Mouse (Mus musculus) hindbrain, embryonic 14.5 days (tissue): ENCODE measurements around the gene Utp4. TPM values are rescaled to one million over a fixed set of nuclear protein-coding genes. Genes with fewer than 3 reads are reported as not detected.

Experiments
- ATAC-seq: fragments of 200-750 bp; cut with Nextera tagmentation; 2 replicates; pipeline ENCODE4 v1.8.0; 2017; ENCODE audit warnings: moderate number of reproducible peaks, mild to moderate bottlenecking, moderate TSS enrichment, moderate library complexity; ENCODE audit not compliant: low FRiP score
- DNase-seq: peaks from one replicate; pipeline ENCODE4 v3.0.0-alpha.2; 2015; ENCODE audit warnings: low spot score
- H3K27ac ChIP-seq: fragments of 300-500 bp; sonication (generic); 2 replicates; pipeline ENCODE4 v1.5.1; 2014; ENCODE audit warnings: mild to moderate bottlenecking, moderate library complexity
- H3K27me3 ChIP-seq: fragments of 300-500 bp; sonication (generic); 2 replicates; pipeline ENCODE4 v1.6.1; 2014; ENCODE audit warnings: mild to moderate bottlenecking, low read length, mixed read lengths; ENCODE audit not compliant: control insufficient read depth, insufficient read depth
- H3K36me3 ChIP-seq: fragments of 300-500 bp; sonication (generic); replicated peaks from 2 replicates; pipeline ENCODE4 v1.6.1; 2014; ENCODE audit not compliant: control insufficient read depth, insufficient read depth
- H3K4me1 ChIP-seq: fragments of 300-500 bp; sonication (generic); replicated peaks from 2 replicates; pipeline ENCODE4 v1.6.1; 2014; ENCODE audit warnings: antibody characterized with exemption, low read length, mixed read lengths; ENCODE audit not compliant: control insufficient read depth, insufficient read depth
- H3K4me2 ChIP-seq: fragments of 300-500 bp; sonication (generic); replicated peaks from 2 replicates; pipeline ENCODE4 v1.6.1; 2014; ENCODE audit warnings: mild to moderate bottlenecking, moderate library complexity
- H3K4me3 ChIP-seq: fragments of 300-500 bp; sonication (generic); replicated peaks from 2 replicates; pipeline ENCODE4 v1.5.1; 2014; ENCODE audit warnings: mild to moderate bottlenecking, low read length
- H3K9ac ChIP-seq: fragments of 300-500 bp; sonication (generic); 2 replicates; pipeline ENCODE4 v1.6.1; 2014
- H3K9me3 ChIP-seq: fragments of 300-500 bp; sonication (generic); 2 replicates; pipeline ENCODE4 v1.6.1; 2016; ENCODE audit warnings: low read length; ENCODE audit not compliant: control insufficient read depth
- WGBS: fragments of 180-500 bp; shearing (Covaris S2); extraction: QIAGEN DNeasy Blood & Tissue Kit; methylation state at CpG from one replicate; pipeline ENCODE4 v1.1.7; 2014; 5-methylcytosine and 5-hydroxymethylcytosine counted together
- polyA plus RNA-seq: library from polyadenylated mRNA; unstranded; fragments of >200 nt; fragmentation: Nextera tagmentation; extraction: Ambion mirVana; gene quantifications from 2 replicates; pipeline ENCODE4 v1.2.1, GENCODE M21; 2014

The Utp4 gene
- 39.6 and 46.6 TPM in 2 replicates for polyA plus RNA-seq

DNA sequence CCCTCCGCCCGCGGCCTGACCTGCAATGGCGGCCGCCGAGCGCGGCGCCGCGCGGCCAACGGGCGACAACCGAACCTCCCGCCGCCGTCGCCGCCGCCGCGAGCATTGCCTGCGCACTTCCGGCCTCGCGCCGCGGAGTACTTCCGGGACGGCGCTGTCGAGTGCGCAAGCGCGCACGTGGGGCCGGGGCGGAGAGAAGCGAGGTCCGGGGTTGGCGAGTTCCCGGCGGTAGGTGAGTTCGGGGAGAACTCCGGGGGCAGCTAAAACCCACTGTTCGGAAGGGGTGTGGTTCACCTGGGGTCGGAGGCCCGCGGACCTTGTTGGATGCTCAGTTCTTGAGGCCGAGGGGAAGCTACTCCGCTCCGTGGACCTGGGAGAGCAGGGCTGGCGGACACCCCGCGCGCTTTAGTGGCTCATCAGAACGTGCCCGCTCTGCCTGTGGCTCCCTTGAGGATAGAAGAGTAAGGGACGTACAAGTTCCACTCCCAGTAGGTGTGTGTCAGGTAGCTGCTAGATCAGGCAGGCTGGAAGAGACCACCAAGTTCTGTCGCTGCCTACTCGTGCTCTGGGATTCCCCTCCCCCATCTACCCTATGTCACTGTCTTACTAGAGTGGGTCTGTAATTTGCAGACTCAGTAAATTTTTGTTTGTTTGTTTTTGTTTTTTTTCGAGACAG lies at the start of gene Utp4:
TSS of gene Utp4 (plus strand) at position 156 of the 676 bp plus-strand sequence.
- DNase-seq (peak; percentile 89), ATAC-seq (peak; percentile 94)
- Histone ChIP-seq H3K4me3 (peak within 1 kb of the TSS; percentile 95), H3K4me2 (peak within 1 kb of the TSS; percentile 84), H3K9ac (peak within 1 kb of the TSS; percentile 93), H3K27ac (peak within 1 kb of the TSS; percentile 96), H3K9me3 (no peaks in the 10 kb centered on the region), H3K4me1 (peaks cover 19% of the 10 kb centered on the region), H3K27me3 (no peaks in the 10 kb centered on the region), H3K36me3 (peaks cover 36% of the 10 kb centered on the region)
- under 1% methylated on average over 63 of the region's 63 CpGs for WGBS

DNA sequence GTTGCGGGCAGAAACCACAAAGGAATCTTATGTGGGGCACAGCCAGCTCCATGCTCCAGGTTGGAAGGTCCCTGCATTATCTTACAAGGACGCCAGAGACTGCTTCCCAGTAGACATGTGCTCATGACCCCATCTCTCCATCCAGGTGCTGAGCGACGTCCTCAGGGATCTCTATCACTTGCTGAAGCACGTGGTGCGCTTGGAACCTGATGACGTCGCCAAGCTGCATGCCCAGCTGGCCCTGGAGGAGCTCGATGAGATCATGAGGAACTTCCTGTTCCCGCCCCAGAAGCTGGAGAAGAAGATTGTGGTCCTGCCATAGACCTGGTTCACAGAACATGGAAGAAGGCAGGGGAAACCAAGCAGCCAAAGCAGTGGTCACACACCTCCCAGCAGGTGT lies 43.4 kb upstream of the Utp4 start:
- 92% methylated on average over 10 of the region's 10 CpGs for WGBS
- H3K27ac ChIP-seq = no peak overlapping the region
- DNase-seq = no peak
- H3K4me1 ChIP-seq = no peaks in the 10 kb centered on the region
- H3K9me3 ChIP-seq = no peaks in the 10 kb centered on the region
- H3K27me3 ChIP-seq = no peaks in the 10 kb centered on the region
- no peak overlapping the region for H3K4me2 ChIP-seq
- no peak overlapping the region for H3K4me3 ChIP-seq
- H3K9ac ChIP-seq = no peak overlapping the region
- no peaks in the 10 kb centered on the region for H3K36me3 ChIP-seq
- no peak for ATAC-seq

DNA sequence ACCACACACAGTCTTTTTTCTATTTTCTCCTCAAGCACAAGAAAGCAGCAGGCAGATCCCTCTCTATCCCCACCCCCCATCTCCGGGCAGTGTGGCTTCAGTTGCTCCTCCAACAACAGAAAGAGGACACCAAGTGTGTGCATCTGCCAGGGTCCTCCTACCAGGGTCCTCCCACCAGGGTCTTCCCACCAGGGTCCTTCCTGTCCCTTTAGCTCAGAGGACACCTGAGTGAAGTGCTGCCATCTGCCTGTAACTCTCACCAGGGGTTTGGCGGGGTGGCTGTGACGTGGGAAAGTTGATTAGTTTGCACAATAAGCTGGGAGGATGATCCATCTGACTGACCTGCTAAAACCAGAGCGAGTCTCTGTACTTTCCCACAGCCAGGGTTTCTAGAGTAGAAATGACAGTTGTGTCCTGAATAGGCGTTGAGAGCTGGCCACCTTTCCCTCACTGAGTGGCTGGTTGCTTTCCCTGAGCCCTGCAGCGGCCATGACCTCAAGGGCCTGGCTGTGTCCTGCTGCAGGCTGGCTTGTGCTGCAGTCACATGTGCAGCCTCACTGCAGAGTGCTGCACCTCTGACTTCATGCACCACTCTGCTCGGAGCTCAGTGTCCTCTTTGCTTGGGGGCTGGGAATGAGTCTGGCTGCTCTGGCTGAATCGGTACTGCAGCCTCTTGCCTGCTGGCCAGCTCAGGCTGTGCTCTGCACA lies 38.7 kb upstream of the Utp4 start:
- no peak overlapping the region for H3K4me3 ChIP-seq
- ATAC-seq = no peak
- H3K36me3 ChIP-seq = no peaks in the 10 kb centered on the region
- no peak overlapping the region for H3K27ac ChIP-seq
- H3K4me1 ChIP-seq = no peaks in the 10 kb centered on the region
- DNase-seq = no peak
- no peaks in the 10 kb centered on the region for H3K27me3 ChIP-seq
- no peak overlapping the region for H3K9ac ChIP-seq
- no peaks in the 10 kb centered on the region for H3K9me3 ChIP-seq
- no peak overlapping the region for H3K4me2 ChIP-seq
- 51% methylated on average over 8 of the region's 8 CpGs for WGBS

DNA sequence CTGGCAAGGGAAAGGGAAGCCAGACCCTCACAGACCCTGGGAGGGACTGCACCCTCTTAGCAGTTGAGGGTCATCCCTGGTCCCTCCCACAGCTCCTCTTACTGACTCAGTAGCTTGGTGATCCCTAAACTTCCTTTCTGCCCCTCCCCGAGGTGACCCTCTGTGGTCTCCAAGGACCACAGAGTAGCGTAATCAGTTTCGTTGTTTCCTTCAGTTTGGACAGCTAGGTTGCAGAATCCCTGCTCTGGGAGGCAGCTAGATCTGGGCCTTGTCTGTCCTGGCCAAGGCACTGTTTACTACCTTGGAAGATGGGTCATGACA lies 38.2 kb upstream of the Utp4 start:
- Histone ChIP-seq H3K9me3 (no peaks in the 10 kb centered on the region), H3K4me1 (no peaks in the 10 kb centered on the region), H3K36me3 (no peaks in the 10 kb centered on the region), H3K4me3 (no peak overlapping the region), H3K4me2 (no peak overlapping the region), H3K27me3 (no peaks in the 10 kb centered on the region), H3K27ac (no peak overlapping the region), H3K9ac (no peak overlapping the region)
- ATAC-seq (no peak), DNase-seq (no peak)
- 85% methylated on average over 3 of the region's 3 CpGs for WGBS

DNA sequence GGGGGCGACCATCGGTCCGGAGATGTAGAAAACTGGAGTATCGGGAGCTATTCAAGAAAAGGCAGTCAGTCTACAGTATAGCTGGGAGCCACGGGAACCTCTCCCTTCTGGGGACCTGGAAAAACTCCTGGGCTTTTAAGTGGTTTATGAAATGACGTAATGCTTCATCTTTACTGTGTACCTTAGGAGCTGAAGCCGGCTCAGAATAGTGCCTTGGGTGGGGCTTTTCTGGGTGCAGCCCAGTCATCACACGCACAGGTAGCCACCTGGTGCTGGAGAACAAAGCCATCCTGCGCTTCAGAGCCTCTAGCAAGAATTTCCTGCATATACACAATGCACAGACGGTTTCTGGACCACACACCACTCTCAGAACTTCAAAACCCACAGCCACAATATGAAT lies 30.6 kb upstream of the Utp4 start:
- 92% methylated on average over 10 of the region's 10 CpGs for WGBS

DNA sequence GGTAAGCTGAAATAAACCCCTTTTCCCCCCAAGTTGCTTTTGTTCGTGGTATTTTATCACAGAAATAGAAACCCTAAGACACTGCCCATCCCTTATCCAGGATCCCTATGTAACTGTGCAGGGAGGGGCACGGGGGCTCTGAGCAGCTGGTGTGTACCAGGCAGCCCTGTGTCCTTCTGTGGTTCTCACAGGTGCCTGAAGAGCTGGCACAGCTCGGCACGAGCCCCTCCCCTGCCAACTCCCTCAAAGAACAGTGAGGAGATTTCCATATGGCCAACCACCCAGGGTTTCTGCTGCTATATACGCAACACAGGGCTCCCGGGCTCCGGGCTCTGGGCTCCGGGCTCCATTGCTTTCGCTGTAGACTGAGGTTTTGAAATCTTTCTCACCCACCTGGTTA lies 28.1 kb upstream of the Utp4 start:
- no peaks in the 10 kb centered on the region for H3K9me3 ChIP-seq
- H3K27me3 ChIP-seq = peaks cover 25% of the 10 kb centered on the region
- ATAC-seq (no peak), DNase-seq (no peak)
- no peaks in the 10 kb centered on the region for H3K36me3 ChIP-seq
- H3K4me2 ChIP-seq = no peak overlapping the region
- no peak overlapping the region for H3K4me3 ChIP-seq
- H3K9ac ChIP-seq = no peak overlapping the region
- H3K4me1 ChIP-seq = 0 out of 2 replicates have a peak, but pooled peaks cover 5% of the 10 kb centered on the region
- no peak overlapping the region for H3K27ac ChIP-seq
- WGBS = 74% methylated on average over 9 of the region's 9 CpGs

More for the DNA sequence above, 30.6 kb upstream of the Utp4 start:
- H3K36me3 ChIP-seq = no peaks in the 10 kb centered on the region
- no peak overlapping the region for H3K4me2 ChIP-seq
- 0 out of 2 replicates have a peak, but pooled peaks cover under 1% of the 10 kb centered on the region for H3K27me3 ChIP-seq
- no peak for DNase-seq
- no peak overlapping the region for H3K27ac ChIP-seq
- H3K4me1 ChIP-seq = no peaks in the 10 kb centered on the region
- H3K9ac ChIP-seq = no peak overlapping the region
- no peak overlapping the region for H3K4me3 ChIP-seq
- no peaks in the 10 kb centered on the region for H3K9me3 ChIP-seq
- ATAC-seq = no peak

DNA sequence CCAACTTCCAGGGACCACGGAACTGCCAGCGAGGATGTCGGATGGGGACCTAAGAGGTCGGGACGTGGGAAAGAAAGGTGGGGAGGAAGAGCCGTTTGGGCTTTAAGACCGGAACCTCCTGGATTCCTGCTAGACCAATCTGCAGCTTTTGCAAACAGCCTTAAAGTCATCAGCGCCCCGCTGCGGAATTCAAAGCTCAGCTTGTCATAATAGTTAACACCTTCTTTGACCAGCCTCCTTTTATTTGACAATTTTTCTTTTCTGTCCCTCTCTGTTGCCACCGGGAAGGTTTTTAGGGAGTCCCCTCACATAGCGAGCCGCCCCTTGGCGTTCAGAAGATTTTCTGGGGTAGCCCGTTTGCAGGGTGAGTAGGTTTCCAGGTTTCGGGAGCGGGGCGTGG lies 23.4 kb upstream of the Utp4 start, which contains the start of gene Has3:
TSS of gene Has3 (plus strand) at position 192 of the 400 bp plus-strand sequence.
- Histone ChIP-seq H3K4me1 (peaks cover 26% of the 10 kb centered on the region), H3K36me3 (peaks cover 8% of the 10 kb centered on the region), H3K4me3 (peak within 1 kb of the TSS; percentile 72), H3K9me3 (no peaks in the 10 kb centered on the region), H3K9ac (peak within 1 kb of the TSS; percentile 75), H3K27me3 (peaks cover 32% of the 10 kb centered on the region), H3K4me2 (peak within 1 kb of the TSS; percentile 98), H3K27ac (peak within 1 kb of the TSS; percentile 46; the same call in 1 of the 2 replicates)
- WGBS = 0% methylated on average over 18 of the region's 18 CpGs
- DNase-seq = no peak
- no peak for ATAC-seq

DNA sequence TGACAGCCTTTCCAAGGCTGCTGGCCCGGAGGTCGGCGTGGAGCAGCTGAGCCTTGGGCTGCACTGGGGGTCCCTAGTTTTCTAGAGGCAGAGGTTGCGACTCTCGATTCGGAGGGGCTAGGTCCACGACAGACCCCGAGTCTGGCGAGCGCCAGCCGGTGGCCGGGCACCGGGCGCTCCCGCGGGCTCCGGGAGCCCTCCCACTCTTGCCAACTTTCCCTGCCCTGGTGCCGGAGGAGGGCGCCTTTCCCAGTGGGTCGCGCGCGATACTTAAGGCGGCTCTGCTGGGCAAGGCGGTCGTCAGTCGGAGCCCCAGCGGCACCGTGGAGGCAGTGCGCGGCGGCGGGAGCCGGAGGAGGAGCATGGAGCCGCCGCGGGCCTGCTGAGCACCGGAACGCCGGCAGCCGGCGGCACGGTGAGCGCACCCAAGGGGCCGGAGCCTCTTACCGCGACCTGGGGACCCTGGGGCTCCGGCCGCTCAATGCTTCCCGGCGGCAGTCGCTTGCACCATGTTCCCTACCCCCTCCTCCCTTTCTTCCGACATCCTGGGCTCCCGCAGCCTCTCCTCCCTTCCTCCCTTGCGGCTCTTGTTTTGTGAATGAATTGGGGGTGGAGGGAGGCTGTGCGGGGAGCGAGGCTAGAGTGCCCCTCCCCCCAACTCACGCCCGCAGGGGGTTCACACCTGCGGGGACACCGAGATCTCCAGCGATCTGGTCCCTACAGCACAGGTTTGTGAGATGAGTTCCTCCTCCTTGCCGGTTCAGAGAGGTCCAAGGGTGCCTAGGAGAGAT lies 22.7 kb upstream of the Utp4 start:
- ATAC-seq (peak; percentile 74), DNase-seq (peak; percentile 47)
- under 1% methylated on average over 63 of the region's 63 CpGs for WGBS
- H3K9me3 ChIP-seq = no peaks in the 10 kb centered on the region
- H3K36me3 ChIP-seq = peaks cover 8% of the 10 kb centered on the region
- peaks cover 26% of the 10 kb centered on the region for H3K4me1 ChIP-seq
- peak overlapping the region; percentile 72 for H3K4me3 ChIP-seq
- peak overlapping the region; percentile 46; the same call in 1 of the 2 replicates for H3K27ac ChIP-seq
- peak overlapping the region; percentile 98 for H3K4me2 ChIP-seq
- peak overlapping the region; percentile 75 for H3K9ac ChIP-seq
- H3K27me3 ChIP-seq = peaks cover 32% of the 10 kb centered on the region

DNA sequence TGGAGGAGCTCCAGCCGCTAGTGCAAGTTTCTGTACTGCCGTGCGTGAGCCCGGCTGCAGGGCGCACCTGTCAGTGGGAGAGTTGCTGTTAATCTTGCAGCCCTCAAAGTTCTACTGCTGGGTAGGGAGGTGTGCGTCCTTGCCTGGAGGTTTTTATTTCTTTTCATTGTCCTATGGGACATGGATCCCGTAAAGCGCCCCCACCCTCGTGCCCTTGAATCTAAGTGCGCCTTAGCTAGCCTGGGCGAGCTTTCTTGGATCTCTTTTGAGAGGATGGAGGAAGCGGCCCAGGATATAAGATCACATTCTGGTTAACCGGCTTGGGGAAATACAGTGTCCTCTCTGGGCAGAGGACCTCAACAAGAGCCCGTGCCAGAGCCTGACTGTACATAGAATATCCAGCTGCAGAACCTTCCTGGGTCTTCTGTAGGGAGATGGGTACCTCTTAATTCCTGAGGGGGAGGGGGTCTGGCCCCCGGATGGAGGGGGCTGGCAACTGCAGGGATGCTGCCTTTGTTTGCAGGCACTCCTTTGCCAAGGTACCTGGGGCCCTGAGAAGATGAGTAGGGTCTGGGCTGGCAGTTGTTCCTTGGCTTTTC lies 22.0 kb upstream of the Utp4 start:
- DNase-seq (no peak), ATAC-seq (peak; percentile 39)
- under 1% methylated on average over 15 of the region's 15 CpGs for WGBS
- Histone ChIP-seq H3K4me3 (peak overlapping the region; percentile 72), H3K9me3 (no peaks in the 10 kb centered on the region), H3K9ac (peak overlapping the region; percentile 75), H3K27me3 (peaks cover 32% of the 10 kb centered on the region), H3K4me2 (peak overlapping the region; percentile 98), H3K4me1 (peaks cover 26% of the 10 kb centered on the region), H3K36me3 (peaks cover 8% of the 10 kb centered on the region), H3K27ac (peak overlapping the region; percentile 55)
